11 mouse cellular contexts compared by ENCODE assay signal in genomic region chr10:83049174-83049780, GRCm38 (mm10).
DNase-seq lines count a peak whose midpoint lies in the region; ATAC-seq lines count a peak whose summit lies in the region.
"Had no signal": no experiment of that assay in that cellular context is flagged by ENCODE, and none has a peak within 500 bp of the region (broad histone marks: within the 10 kb centered on the region; RNA-seq: fewer than 3 reads in every experiment).

No protein-coding gene starts in this region.

- peak overlapping the region; percentile 51 for H3K9ac ChIP-seq in hindbrain, embryonic 13.5 days
- H3K9ac ChIP-seq in midbrain, embryonic 14.5 days (replicated peaks; ENCODE audit: low read length) = peak overlapping the region; percentile 9; the same call in 1 of the 2 replicates
- H3K9ac ChIP-seq: liver, embryonic 15.5 days had no signal

- no peaks in the 10 kb centered on the region for H3K36me3 ChIP-seq in hindbrain, embryonic 13.5 days
- no peaks in the 10 kb centered on the region for H3K36me3 ChIP-seq in midbrain, embryonic 14.5 days (ENCODE audit: control insufficient read depth, insufficient read depth, low read length)
- H3K36me3 ChIP-seq: heart, embryonic 10.5 days; liver, embryonic 15.5 days had no signal

- intact Hi-C loops in left cerebral cortex, postnatal 4 days (cut with DNase I) = no loop called here

- H3K4me2 ChIP-seq in hindbrain, embryonic 13.5 days = 0 out of 2 replicates have a peak overlapping the region, but pooled peaks have one; percentile 19
- peak overlapping the region; percentile 24 for H3K4me2 ChIP-seq in midbrain, embryonic 14.5 days (ENCODE audit: low read length)
- H3K4me2 ChIP-seq: liver, embryonic 15.5 days had no signal

- H3K27ac ChIP-seq in hindbrain, embryonic 13.5 days = peak overlapping the region; percentile 80
- peak overlapping the region; percentile 79 for H3K27ac ChIP-seq in midbrain, embryonic 14.5 days (replicated peaks; ENCODE audit: low read depth, low read length)
- H3K27ac ChIP-seq: heart, embryonic 10.5 days; liver, embryonic 15.5 days had no signal

- H3K4me1 ChIP-seq in hindbrain, embryonic 13.5 days (replicated peaks) = peaks cover 18% of the 10 kb centered on the region
- peaks cover 12% of the 10 kb centered on the region for H3K4me1 ChIP-seq in midbrain, embryonic 14.5 days (ENCODE audit: control insufficient read depth, insufficient read depth, low read length)

- peak; percentile 84 for ATAC-seq in hindbrain, embryonic 13.5 days (ENCODE audit: low FRiP score)
- ATAC-seq in midbrain, embryonic 14.5 days (ENCODE audit: low FRiP score, low TSS enrichment) = peak; percentile 64
- no peak for ATAC-seq in CD4-positive, CD25-positive, alpha-beta regulatory T cell, adult 4 months
- ATAC-seq: intestine, embryonic 16.5 days had no signal

- no peak overlapping the region for H3K4me3 ChIP-seq in hindbrain, embryonic 13.5 days
- H3K4me3 ChIP-seq in midbrain, embryonic 14.5 days (replicated peaks; ENCODE audit: low read depth, low read length) = no peak overlapping the region
- H3K4me3 ChIP-seq: heart, embryonic 10.5 days; liver, embryonic 15.5 days had no signal

- no peaks in the 10 kb centered on the region for H3K9me3 ChIP-seq in hindbrain, embryonic 13.5 days
- no peaks in the 10 kb centered on the region for H3K9me3 ChIP-seq in midbrain, embryonic 14.5 days (ENCODE audit: control insufficient read depth, low read length)
- H3K9me3 ChIP-seq: heart, embryonic 10.5 days; liver, embryonic 15.5 days had no signal

- H3K27me3 ChIP-seq in hindbrain, embryonic 13.5 days = no peaks in the 10 kb centered on the region
- H3K27me3 ChIP-seq in midbrain, embryonic 14.5 days (ENCODE audit: control insufficient read depth, insufficient read depth, low read length) = no peaks in the 10 kb centered on the region
- H3K27me3 ChIP-seq: liver, embryonic 15.5 days had no signal

- DNase-seq in left cerebral cortex, adult 11 months (ENCODE audit: low spot score) = peak; percentile 49
- no peak for DNase-seq in left cerebral cortex, postnatal 4 days
- peak; percentile 81 for DNase-seq in midbrain, embryonic 14.5 days
- DNase-seq in telencephalon, adult 2 months (ENCODE audit: low read depth, low spot score) = peak; percentile 80
- DNase-seq in heart, adult 18-20 months = no peak
- DNase-seq in cerebellum, postnatal 4 days (ENCODE audit: low spot score in 2 of 2) = no peak

- WGBS in hindbrain, embryonic 13.5 days = 45% methylated on average over 12 of the region's 12 CpGs
- WGBS in midbrain, embryonic 14.5 days = 45% methylated on average over 12 of the region's 12 CpGs

Comparison
In these comparisons a context has a peak if more than half of its experiments do, and no peak if none do; other contexts are left out.
1. DNase-seq: peak in left cerebral cortex, adult 11 months (single experiment), midbrain, embryonic 14.5 days (single experiment) and telencephalon, adult 2 months (single experiment); none in left cerebral cortex, postnatal 4 days (single experiment), heart, adult 18-20 months (0 of 2) and cerebellum, postnatal 4 days (0 of 2).